ENCODE assay signal across 16 mouse cellular contexts in genomic region chr7:111956671-111957070, GRCm38 (mm10).
DNase-seq lines count a peak whose midpoint lies in the region; ATAC-seq and TF ChIP-seq lines count a peak whose summit lies in the region.
"Had no signal": no experiment of that assay in that cellular context is flagged by ENCODE, and none has a peak within 500 bp of the region (broad histone marks: within the 10 kb centered on the region; RNA-seq: fewer than 3 reads in every experiment).

No protein-coding gene starts in this region.

- no peak overlapping the region for H3K4me2 ChIP-seq in hindbrain, postnatal 0 days (ENCODE audit: low read depth, low read length)
- H3K4me2 ChIP-seq in hindbrain, embryonic 13.5 days, result no peak overlapping the region
- H3K4me2 ChIP-seq: embryonic facial prominence, embryonic 13.5 days; forebrain, embryonic 12.5 days; heart, embryonic 12.5 days; hindbrain, embryonic 12.5 days had no signal

- no peaks in the 10 kb centered on the region for H3K36me3 ChIP-seq in hindbrain, postnatal 0 days (ENCODE audit: insufficient read depth, low read length)
- no peaks in the 10 kb centered on the region for H3K36me3 ChIP-seq in hindbrain, embryonic 13.5 days
- H3K36me3 ChIP-seq: embryonic facial prominence, embryonic 13.5 days; forebrain, embryonic 12.5 days; heart, embryonic 12.5 days; hindbrain, embryonic 12.5 days had no signal

- no peak overlapping the region for H3K4me3 ChIP-seq in hindbrain, postnatal 0 days (ENCODE audit: low read length)
- no peak overlapping the region for H3K4me3 ChIP-seq in hindbrain, embryonic 13.5 days
- H3K4me3 ChIP-seq: embryonic facial prominence, embryonic 13.5 days; forebrain, embryonic 12.5 days; heart, embryonic 12.5 days; hindbrain, embryonic 12.5 days had no signal

- no peak for TF ChIP-seq CTCF in hindbrain, postnatal 0 days (IDR thresholded peaks at IDR 0.05; ENCODE audit: low read depth)

- no peak overlapping the region for H3K27ac ChIP-seq in hindbrain, postnatal 0 days
- H3K27ac ChIP-seq in hindbrain, embryonic 13.5 days, result no peak overlapping the region
- H3K27ac ChIP-seq: embryonic facial prominence, embryonic 13.5 days; forebrain, embryonic 12.5 days; hindbrain, embryonic 12.5 days had no signal

- peak; percentile 4 for DNase-seq in cerebellum, adult 9-11 months
- DNase-seq in cerebellum, adult 11 months, result no peak
- DNase-seq in hindbrain, postnatal 0 days (ENCODE audit: low spot score), result peak; percentile 39
- DNase-seq in right cerebral cortex, postnatal 10 days (ENCODE audit: low spot score in 2 of 2), result peak; percentile 40 to 43
- no peak for DNase-seq in right cerebral cortex, postnatal 25 days
- DNase-seq in gastrocnemius, postnatal 4 days (ENCODE audit: low spot score in 2 of 2), result no peak
- DNase-seq: adrenal gland, adult 8-10 months; gastrocnemius, postnatal 10 days; kidney, adult 8-10 months had no signal

- WGBS in hindbrain, postnatal 0 days, result 72% methylated on average over 2 of the region's 2 CpGs
- WGBS in hindbrain, embryonic 13.5 days, result 74% methylated on average over 2 of the region's 2 CpGs

- no peaks in the 10 kb centered on the region; the same call in 1 of the 2 replicates for H3K27me3 ChIP-seq in hindbrain, postnatal 0 days (ENCODE audit: insufficient read depth, low read length)
- H3K27me3 ChIP-seq in hindbrain, embryonic 13.5 days, result no peaks in the 10 kb centered on the region
- H3K27me3 ChIP-seq: embryonic facial prominence, embryonic 13.5 days; forebrain, embryonic 12.5 days; heart, embryonic 12.5 days; hindbrain, embryonic 12.5 days had no signal

- no peak overlapping the region for H3K9ac ChIP-seq in hindbrain, postnatal 0 days (replicated peaks; ENCODE audit: low read length)
- H3K9ac ChIP-seq in hindbrain, embryonic 13.5 days, result no peak overlapping the region
- H3K9ac ChIP-seq: embryonic facial prominence, embryonic 13.5 days; forebrain, embryonic 12.5 days; heart, embryonic 12.5 days; hindbrain, embryonic 12.5 days had no signal

- no peaks in the 10 kb centered on the region for H3K4me1 ChIP-seq in hindbrain, postnatal 0 days (ENCODE audit: insufficient read depth, low read length)
- H3K4me1 ChIP-seq in hindbrain, embryonic 13.5 days (replicated peaks), result no peaks in the 10 kb centered on the region
- H3K4me1 ChIP-seq: embryonic facial prominence, embryonic 13.5 days; forebrain, embryonic 12.5 days; heart, embryonic 12.5 days; hindbrain, embryonic 12.5 days had no signal

- H3K9me3 ChIP-seq in hindbrain, postnatal 0 days (ENCODE audit: low read length), result no peaks in the 10 kb centered on the region
- no peaks in the 10 kb centered on the region for H3K9me3 ChIP-seq in hindbrain, embryonic 13.5 days
- H3K9me3 ChIP-seq: embryonic facial prominence, embryonic 13.5 days; forebrain, embryonic 12.5 days; heart, embryonic 12.5 days; hindbrain, embryonic 12.5 days had no signal

- no peak for ATAC-seq in hindbrain, postnatal 0 days
- ATAC-seq in hindbrain, embryonic 13.5 days (ENCODE audit: low FRiP score), result no peak
- ATAC-seq: forebrain, embryonic 16.5 days; intestine, postnatal 0 days had no signal

Comparison
In these comparisons a context has a peak if more than half of its experiments do, and no peak if none do; other contexts are left out.
1. DNase-seq: peak in cerebellum, adult 9-11 months (single experiment), hindbrain, postnatal 0 days (single experiment) and right cerebral cortex, postnatal 10 days (2 of 2); none in cerebellum, adult 11 months (single experiment), right cerebral cortex, postnatal 25 days (single experiment) and gastrocnemius, postnatal 4 days (0 of 2).